Mouse (Mus musculus) heart, embryonic 13.5 days (tissue): ENCODE results near the gene Col4a3. TPM values are rescaled to one million over a fixed set of nuclear protein-coding genes. Genes with fewer than 3 reads are reported as not detected.

ENCODE experiments used
- ATAC-seq: fragments of 200-750 bp; cut with Nextera tagmentation; 2 replicates; pipeline ENCODE4 v1.8.0; 2017; ENCODE audit warnings: moderate TSS enrichment; ENCODE audit not compliant: insufficient number of reproducible peaks, low FRiP score, low TSS enrichment; ENCODE audit errors: extremely low read depth
- H3K27ac ChIP-seq: fragments of 300-500 bp; sonication (generic); replicated peaks from 2 replicates; pipeline ENCODE4 v1.5.1; 2015; ENCODE audit warnings: moderate library complexity, mild to moderate bottlenecking, inconsistent platforms
- H3K27me3 ChIP-seq: fragments of 300-500 bp; sonication (generic); replicated peaks from 2 replicates; pipeline ENCODE4 v1.6.1; 2015; ENCODE audit warnings: mild to moderate bottlenecking, inconsistent platforms
- H3K36me3 ChIP-seq: fragments of 300-500 bp; sonication (generic); 2 replicates; pipeline ENCODE4 v1.6.1; 2015; ENCODE audit warnings: mild to moderate bottlenecking, inconsistent platforms
- H3K4me1 ChIP-seq: fragments of 300-500 bp; sonication (generic); 2 replicates; pipeline ENCODE4 v1.6.1; 2015; ENCODE audit warnings: inconsistent platforms
- H3K4me2 ChIP-seq: fragments of 300-500 bp; sonication (generic); 2 replicates; pipeline ENCODE4 v1.6.1; 2015; ENCODE audit warnings: inconsistent platforms, mild to moderate bottlenecking, moderate library complexity
- H3K4me3 ChIP-seq: fragments of 300-500 bp; sonication (generic); 2 replicates; pipeline ENCODE4 v1.5.1; 2015; ENCODE audit warnings: moderate library complexity, mild to moderate bottlenecking, inconsistent platforms
- H3K9ac ChIP-seq: fragments of 300-500 bp; sonication (generic); 2 replicates; pipeline ENCODE4 v1.6.1; 2015; ENCODE audit warnings: inconsistent platforms, mild to moderate bottlenecking, moderate library complexity
- H3K9me3 ChIP-seq: fragments of 300-500 bp; sonication (generic); 2 replicates; pipeline ENCODE4 v1.6.1; 2016; ENCODE audit warnings: inconsistent platforms
- WGBS: fragments of 180-500 bp; shearing (Covaris S2); methylation state at CpG from one replicate; pipeline ENCODE4 v1.1.7; 2015; ENCODE audit warnings: mixed read lengths; 5-methylcytosine and 5-hydroxymethylcytosine counted together
- polyA plus RNA-seq: library from polyadenylated mRNA; unstranded; fragments of >200 nt; fragmentation: Nextera tagmentation; extraction: Ambion mirVana; gene quantifications from 2 replicates; pipeline ENCODE4 v1.2.1, GENCODE M21; 2015

The Col4a3 gene
- polyA plus RNA-seq, 1 experiment from 2014 or later, result 0.41 TPM

GRCm38 (mm10) chr1:82743962-82744361, 157.2 kb downstream of the Col4a3 start:
- no peak for ATAC-seq
- Histone ChIP-seq H3K9ac (no peak overlapping the region), H3K27me3 (no peaks in the 10 kb centered on the region), H3K4me3 (no peak overlapping the region), H3K27ac (no peak overlapping the region), H3K9me3 (no peaks in the 10 kb centered on the region), H3K4me1 (peaks cover 3% of the 10 kb centered on the region; the same call in 1 of the 2 replicates), H3K36me3 (peaks cover 60% of the 10 kb centered on the region), H3K4me2 (no peak overlapping the region)
- WGBS, result 82% methylated on average over 3 of the region's 3 CpGs

- Histone ChIP-seq H3K27ac (no peak overlapping the region), H3K4me1 (peaks cover 3% of the 10 kb centered on the region; the same call in 1 of the 2 replicates), H3K27me3 (no peaks in the 10 kb centered on the region), H3K4me3 (no peak overlapping the region), H3K36me3 (peaks cover 62% of the 10 kb centered on the region), H3K4me2 (no peak overlapping the region), H3K9ac (no peak overlapping the region), H3K9me3 (no peaks in the 10 kb centered on the region)
- WGBS, result 89% methylated on average over 4 of the region's 4 CpGs
- ATAC-seq, result no peak
Measured at GRCm38 (mm10) chr1:82746408-82746807, 159.7 kb downstream of the Col4a3 start.

- Histone ChIP-seq H3K4me1 (peaks cover 3% of the 10 kb centered on the region; the same call in 1 of the 2 replicates), H3K36me3 (peaks cover 61% of the 10 kb centered on the region), H3K4me2 (no peak overlapping the region), H3K4me3 (no peak overlapping the region), H3K27ac (no peak overlapping the region), H3K27me3 (no peaks in the 10 kb centered on the region), H3K9me3 (no peaks in the 10 kb centered on the region), H3K9ac (no peak overlapping the region)
- 85% methylated on average over 2 of the region's 2 CpGs for WGBS
- ATAC-seq, result no peak
Measured at GRCm38 (mm10) chr1:82747714-82748452, 161.2 kb downstream of the Col4a3 start.

GRCm38 (mm10) chr1:82759520-82759919, 172.8 kb downstream of the Col4a3 start:
- 82% methylated on average over 1 of the region's 1 CpGs for WGBS
- Histone ChIP-seq H3K27ac (no peak overlapping the region), H3K4me3 (no peak overlapping the region), H3K36me3 (peaks cover 64% of the 10 kb centered on the region), H3K27me3 (no peaks in the 10 kb centered on the region), H3K4me1 (no peaks in the 10 kb centered on the region), H3K4me2 (no peak overlapping the region), H3K9me3 (peaks cover 7% of the 10 kb centered on the region), H3K9ac (no peak overlapping the region)
- no peak for ATAC-seq

GRCm38 (mm10) chr1:82761454-82762169, 174.9 kb downstream of the Col4a3 start:
- Histone ChIP-seq H3K27ac (no peak overlapping the region), H3K36me3 (peaks cover 45% of the 10 kb centered on the region), H3K4me1 (peaks cover 4% of the 10 kb centered on the region), H3K4me3 (no peak overlapping the region), H3K27me3 (no peaks in the 10 kb centered on the region), H3K9ac (no peak overlapping the region), H3K9me3 (peaks cover 7% of the 10 kb centered on the region), H3K4me2 (no peak overlapping the region)
- ATAC-seq, result no peak
- WGBS, result 85% methylated on average over 8 of the region's 8 CpGs

- H3K4me3 ChIP-seq, result no peak overlapping the region
- H3K4me2 ChIP-seq, result no peak overlapping the region
- 73% methylated on average over 1 of the region's 1 CpGs for WGBS
- peaks cover 7% of the 10 kb centered on the region for H3K9me3 ChIP-seq
- H3K4me1 ChIP-seq, result peaks cover 7% of the 10 kb centered on the region
- H3K27ac ChIP-seq, result no peak overlapping the region
- H3K36me3 ChIP-seq, result peaks cover 41% of the 10 kb centered on the region
- H3K27me3 ChIP-seq, result no peaks in the 10 kb centered on the region
- H3K9ac ChIP-seq, result no peak overlapping the region
- ATAC-seq, result no peak
Measured at GRCm38 (mm10) chr1:82762274-82762673, 175.6 kb downstream of the Col4a3 start.

GRCm38 (mm10) chr1:82766227-82766626, 179.5 kb downstream of the Col4a3 start:
- no peak overlapping the region for H3K27ac ChIP-seq
- ATAC-seq, result no peak
- H3K36me3 ChIP-seq, result peaks cover 16% of the 10 kb centered on the region
- H3K27me3 ChIP-seq, result no peaks in the 10 kb centered on the region
- no peak overlapping the region for H3K4me3 ChIP-seq
- no peak overlapping the region for H3K9ac ChIP-seq
- no peak overlapping the region for H3K4me2 ChIP-seq
- H3K4me1 ChIP-seq, result peaks cover 7% of the 10 kb centered on the region
- WGBS, result 31% methylated on average over 1 of the region's 1 CpGs
- peaks cover 7% of the 10 kb centered on the region for H3K9me3 ChIP-seq

GRCm38 (mm10) chr1:82766641-82767040, 179.9 kb downstream of the Col4a3 start:
- no peak for ATAC-seq
- WGBS, result 49% methylated on average over 4 of the region's 4 CpGs
- no peak overlapping the region for H3K9ac ChIP-seq
- no peak overlapping the region for H3K4me3 ChIP-seq
- H3K27ac ChIP-seq, result no peak overlapping the region
- H3K4me1 ChIP-seq, result peaks cover 7% of the 10 kb centered on the region
- no peaks in the 10 kb centered on the region for H3K27me3 ChIP-seq
- peaks cover 12% of the 10 kb centered on the region for H3K36me3 ChIP-seq
- H3K9me3 ChIP-seq, result peaks cover 7% of the 10 kb centered on the region
- H3K4me2 ChIP-seq, result no peak overlapping the region

- 60% methylated on average over 5 of the region's 5 CpGs for WGBS
- H3K36me3 ChIP-seq, result no peaks in the 10 kb centered on the region
- H3K4me2 ChIP-seq, result no peak within 1 kb of the TSS
- H3K4me1 ChIP-seq, result peaks cover 14% of the 10 kb centered on the region
- H3K9me3 ChIP-seq, result no peaks in the 10 kb centered on the region
- H3K27me3 ChIP-seq, result no peaks in the 10 kb centered on the region
- no peak for ATAC-seq
- no peak within 1 kb of the TSS for H3K27ac ChIP-seq
- H3K4me3 ChIP-seq, result no peak within 1 kb of the TSS
- no peak within 1 kb of the TSS for H3K9ac ChIP-seq
Measured at GRCm38 (mm10) chr1:82768269-82768668, 181.5 kb downstream of the Col4a3 start, which contains the start of gene Tm4sf20. Gene Tm4sf20, minus strand, starts transcription at chr1:82768461.

GRCm38 (mm10) chr1:82771022-82771586, 184.4 kb downstream of the Col4a3 start, which contains the start of gene Gm47791:
Gene Gm47791, minus strand, starts transcription at chr1:82771243.
- Histone ChIP-seq H3K4me3 (no peak within 1 kb of the TSS), H3K9ac (no peak within 1 kb of the TSS), H3K27me3 (no peaks in the 10 kb centered on the region), H3K27ac (no peak within 1 kb of the TSS), H3K4me2 (no peak within 1 kb of the TSS), H3K9me3 (no peaks in the 10 kb centered on the region), H3K4me1 (peaks cover 14% of the 10 kb centered on the region), H3K36me3 (no peaks in the 10 kb centered on the region)
- ATAC-seq, result no peak
- 74% methylated on average over 11 of the region's 15 CpGs for WGBS
